Mouse (Mus musculus): ENCODE data around the gene Gm10722. TPM values are rescaled to one million over a fixed set of nuclear protein-coding genes. Genes with fewer than 3 reads are reported as not detected.
"Not testable (repeated sequence)": the region's sequence is repeated elsewhere in the genome, so short reads cannot be mapped to it uniquely, and the experiment has no call there.

Gene Gm10722
- polyA plus RNA-seq, 1 experiment from 2014 or later = not detected

- not testable (repeated sequence) for H3K4me2 ChIP-seq (ENCODE audit: low read depth, low read length); H3K36me3 ChIP-seq (replicated peaks; ENCODE audit: insufficient read depth, low read length); H3K27me3 ChIP-seq (ENCODE audit: insufficient read depth, low read length); DNase-seq; H3K4me1 ChIP-seq (ENCODE audit: insufficient read depth); H3K9me3 ChIP-seq (ENCODE audit: low read length); H3K4me3 ChIP-seq (ENCODE audit: low read depth, low read length); ATAC-seq; H3K27ac ChIP-seq (ENCODE audit: low read depth); H3K9ac ChIP-seq (replicated peaks)
- 66% methylated on average over 6 of the region's 8 CpGs for WGBS (ENCODE audit: insufficient replicate concordance)
These were observed 35.9 kb downstream of the Gm10722 start, which contains the start of gene Gm10715 for GRCm38 (mm10) chr9:3036577-3036976. Gene Gm10715 (plus strand): TSS chr9:3036877.

- H3K9me3 ChIP-seq (ENCODE audit: low read length); H3K36me3 ChIP-seq (replicated peaks; ENCODE audit: insufficient read depth, low read length); H3K4me1 ChIP-seq (ENCODE audit: insufficient read depth); H3K4me2 ChIP-seq (ENCODE audit: low read depth, low read length); ATAC-seq; H3K27ac ChIP-seq (ENCODE audit: low read depth); H3K4me3 ChIP-seq (ENCODE audit: low read depth, low read length); DNase-seq; H3K9ac ChIP-seq (replicated peaks); H3K27me3 ChIP-seq (ENCODE audit: insufficient read depth, low read length): not testable (repeated sequence)
- 57% methylated on average over 4 of the region's 4 CpGs for WGBS (ENCODE audit: insufficient replicate concordance)
These were observed 37.4 kb downstream of the Gm10722 start for GRCm38 (mm10) chr9:3038161-3038560.

Small RNAs within 50 kb of the gene (microRNA-seq; reads per million reads assigned to microRNA genes)
- not detected for gene Mir101c

Other genes with a start within 250 kb of the Gm10722 start
- not detected in 2 replicates for gene Gm11168, start 2.4 kb downstream of the Gm10722 start, polyA plus RNA-seq (2015; fragmentation: Nextera tagmentation; extraction: Ambion mirVana)
- not detected in 2 replicates for gene Gm10721, start 12.2 kb downstream of the Gm10722 start, polyA plus RNA-seq (2015; fragmentation: Nextera tagmentation; extraction: Ambion mirVana)
- gene Gm10720, start 14.7 kb downstream of the Gm10722 start, polyA plus RNA-seq (2015; fragmentation: Nextera tagmentation; extraction: Ambion mirVana) = not detected in 2 replicates
- not detected in 2 replicates for gene Gm10719, start 16.5 kb downstream of the Gm10722 start, polyA plus RNA-seq (2015; fragmentation: Nextera tagmentation; extraction: Ambion mirVana)
- 0.31 TPM in 1 of 2 replicates, not detected in the other for gene Gm10718, start 22.6 kb downstream of the Gm10722 start, polyA plus RNA-seq (2015; fragmentation: Nextera tagmentation; extraction: Ambion mirVana)
- gene Gm10717, start 24.5 kb downstream of the Gm10722 start, polyA plus RNA-seq (2015; fragmentation: Nextera tagmentation; extraction: Ambion mirVana) = not detected in 2 replicates
- not detected in 2 replicates for gene Gm17535, start 33.7 kb downstream of the Gm10722 start, polyA plus RNA-seq (2015; fragmentation: Nextera tagmentation; extraction: Ambion mirVana)
- not detected in 2 replicates for gene Gm10715, start 36.0 kb downstream of the Gm10722 start, polyA plus RNA-seq (2015; fragmentation: Nextera tagmentation; extraction: Ambion mirVana)

Data from liver, postnatal 0 days (tissue).